ENCODE assay signal across 30 mouse cellular contexts in genomic region chr3:127116226-127116625, GRCm38 (mm10).
DNase-seq lines count a peak whose midpoint lies in the region; ATAC-seq and TF ChIP-seq lines count a peak whose summit lies in the region.
"Had no signal": no experiment of that assay in that cellular context is flagged by ENCODE, and none has a peak within 500 bp of the region (broad histone marks: within the 10 kb centered on the region; RNA-seq: fewer than 3 reads in every experiment).

No protein-coding gene starts in this region.

- no peaks in the 10 kb centered on the region for H3K27me3 ChIP-seq in forebrain, postnatal 0 days (ENCODE audit: insufficient read depth, low read length)
- H3K27me3 ChIP-seq: embryonic facial prominence, embryonic 12.5 days; heart, embryonic 12.5 days; hindbrain, embryonic 13.5 days; limb, embryonic 12.5 days; lung, embryonic 15.5 days; midbrain, embryonic 12.5 days; neural tube, embryonic 12.5 days had no signal

- DNase-seq in heart, adult 11 months: peak; percentile 73
- no peak for DNase-seq in heart, adult 8-10 months (ENCODE audit: low spot score)
- peak; percentile 73 to 76 for DNase-seq in cerebellum, adult 18-20 months
- peak; percentile 74 for DNase-seq in cerebellum, adult 9-11 months
- DNase-seq in gastrocnemius, postnatal 10 days: no peak
- no peak for DNase-seq in forebrain, postnatal 0 days
- DNase-seq in urinary bladder, postnatal 4 days (ENCODE audit: low spot score in 2 of 2): no peak
- DNase-seq: embryo, embryonic 11 days; gastrocnemius, postnatal 14 days; heart, postnatal 4 days; kidney, adult 8-10 months; kidney, postnatal 4 days; layer of hippocampus, adult 9-11 months; right cerebral cortex, adult 18-20 months; spleen, adult 18-20 months; thymus, adult 18-20 months; thymus, postnatal 25 days had no signal

- H3K36me3 ChIP-seq in forebrain, postnatal 0 days (ENCODE audit: insufficient read depth): no peaks in the 10 kb centered on the region
- H3K36me3 ChIP-seq: embryonic facial prominence, embryonic 12.5 days; heart, embryonic 12.5 days; hindbrain, embryonic 13.5 days; limb, embryonic 12.5 days; lung, embryonic 15.5 days; midbrain, embryonic 12.5 days; neural tube, embryonic 12.5 days had no signal

- H3K4me1 ChIP-seq in forebrain, postnatal 0 days (ENCODE audit: insufficient read depth): no peaks in the 10 kb centered on the region
- H3K4me1 ChIP-seq: embryonic facial prominence, embryonic 12.5 days; heart, embryonic 12.5 days; lung, embryonic 15.5 days; midbrain, embryonic 12.5 days; neural tube, embryonic 12.5 days had no signal

- no peak for ATAC-seq in forebrain, postnatal 0 days
- ATAC-seq: CD4-positive, CD25-positive, alpha-beta regulatory T cell, adult 4 months; forebrain, embryonic 14.5 days; intestine, embryonic 16.5 days had no signal

- 60% methylated on average over 6 of the region's 6 CpGs for WGBS in forebrain, postnatal 0 days

- H3K9ac ChIP-seq in forebrain, postnatal 0 days: no peak overlapping the region
- H3K9ac ChIP-seq: embryonic facial prominence, embryonic 12.5 days; heart, embryonic 12.5 days; hindbrain, embryonic 13.5 days; limb, embryonic 12.5 days; lung, embryonic 15.5 days; midbrain, embryonic 12.5 days; neural tube, embryonic 12.5 days had no signal

- H3K9me3 ChIP-seq in forebrain, postnatal 0 days (ENCODE audit: low read length): no peaks in the 10 kb centered on the region
- H3K9me3 ChIP-seq: embryonic facial prominence, embryonic 12.5 days; heart, embryonic 12.5 days; hindbrain, embryonic 13.5 days; limb, embryonic 12.5 days; lung, embryonic 15.5 days; midbrain, embryonic 12.5 days; neural tube, embryonic 12.5 days had no signal

- no peak overlapping the region for H3K4me3 ChIP-seq in forebrain, postnatal 0 days (ENCODE audit: low read depth, low read length)
- H3K4me3 ChIP-seq: embryonic facial prominence, embryonic 12.5 days; heart, embryonic 12.5 days; hindbrain, embryonic 13.5 days; limb, embryonic 12.5 days; lung, embryonic 15.5 days; midbrain, embryonic 12.5 days; myocyte; neural tube, embryonic 12.5 days had no signal

- H3K4me2 ChIP-seq in forebrain, postnatal 0 days (ENCODE audit: low read depth): no peak overlapping the region
- H3K4me2 ChIP-seq: embryonic facial prominence, embryonic 12.5 days; heart, embryonic 12.5 days; hindbrain, embryonic 13.5 days; limb, embryonic 12.5 days; lung, embryonic 15.5 days; midbrain, embryonic 12.5 days; neural tube, embryonic 12.5 days had no signal

- no peak overlapping the region for H3K27ac ChIP-seq in forebrain, postnatal 0 days (ENCODE audit: low read depth, low read length)
- H3K27ac ChIP-seq: embryonic facial prominence, embryonic 12.5 days; hindbrain, embryonic 13.5 days; kidney, postnatal 0 days; limb, embryonic 12.5 days; lung, embryonic 15.5 days; midbrain, embryonic 12.5 days; neural tube, embryonic 12.5 days; stomach, postnatal 0 days had no signal

- no peak for TF ChIP-seq CTCF in forebrain, postnatal 0 days (IDR thresholded peaks at IDR 0.05; ENCODE audit: low read depth)

Comparison
In these comparisons a context has a peak if more than half of its experiments do, and no peak if none do; other contexts are left out.
1. DNase-seq: peak in heart, adult 11 months (single experiment), cerebellum, adult 18-20 months (2 of 2) and cerebellum, adult 9-11 months (single experiment); none in heart, adult 8-10 months (single experiment), gastrocnemius, postnatal 10 days (single experiment), forebrain, postnatal 0 days (single experiment) and urinary bladder, postnatal 4 days (0 of 2).